9 mouse cellular contexts compared by ENCODE assay signal in genomic region chr2:50687222-50687621, GRCm38 (mm10).
DNase-seq lines count a peak whose midpoint lies in the region; ATAC-seq and TF ChIP-seq lines count a peak whose summit lies in the region.
"Had no signal": no experiment of that assay in that cellular context is flagged by ENCODE, and none has a peak within 500 bp of the region (broad histone marks: within the 10 kb centered on the region; RNA-seq: fewer than 3 reads in every experiment).

No protein-coding gene starts in this region.

- no peak overlapping the region for H3K4me3 ChIP-seq in gastrocnemius, adult 2 months
- no peak overlapping the region for H3K4me3 ChIP-seq in kidney, embryonic 14.5 days (ENCODE audit: low read length)
- no peak overlapping the region for H3K4me3 ChIP-seq in macrophage (ENCODE audit: inconsistent target)
- no peak overlapping the region for H3K4me3 ChIP-seq in forebrain, embryonic 10.5 days

- no peak overlapping the region for H3K9ac ChIP-seq in kidney, embryonic 14.5 days (ENCODE audit: low read depth, low read length)

- H3K4me2 ChIP-seq in kidney, embryonic 14.5 days (replicated peaks; ENCODE audit: low read depth, low read length), result no peak overlapping the region

- H3K27me3 ChIP-seq in kidney, embryonic 14.5 days (ENCODE audit: control insufficient read depth, insufficient read depth, low read length), result no peaks in the 10 kb centered on the region
- no peaks in the 10 kb centered on the region for H3K27me3 ChIP-seq in forebrain, embryonic 10.5 days (ENCODE audit: poor library complexity, severe bottlenecking)

- H3K9me3 ChIP-seq in kidney, embryonic 14.5 days (ENCODE audit: control insufficient read depth, low read length), result 0 out of 2 replicates have a peak, but pooled peaks cover 2% of the 10 kb centered on the region
- peaks cover 3% of the 10 kb centered on the region; the same call in 1 of the 2 replicates for H3K9me3 ChIP-seq in forebrain, embryonic 10.5 days

- TF ChIP-seq CTCF in gastrocnemius, adult 2 months (IDR thresholded peaks at IDR 0.05), result no peak

- intact Hi-C loops in gastrocnemius, adult 2 months (cut with DNase I), result no loop called here

- WGBS in kidney, embryonic 14.5 days, result 31% methylated on average over 5 of the region's 5 CpGs
- WGBS in macrophage (ENCODE audit: missing documents), result 50% methylated on average over 5 of the region's 5 CpGs
- WGBS in forebrain, embryonic 10.5 days, result 60% methylated on average over 5 of the region's 5 CpGs

- peak; percentile 24 for DNase-seq in retina, embryonic 14.5 days (ENCODE audit: low spot score)
- DNase-seq in retina, postnatal 1 day, result no peak
- peak; percentile 73 for DNase-seq in gastrocnemius, adult 2 months
- DNase-seq in forebrain, embryonic 10.5 days (ENCODE audit: extremely low spot score, low spot score), result no peak
- DNase-seq in right cerebral cortex, postnatal 10 days (ENCODE audit: low spot score in 2 of 2), result no peak
- DNase-seq in frontal cortex, postnatal 10 days (ENCODE audit: low spot score in 2 of 2), result no peak

- H3K36me3 ChIP-seq in kidney, embryonic 14.5 days (ENCODE audit: control insufficient read depth, insufficient read depth, low read length), result no peaks in the 10 kb centered on the region
- H3K36me3 ChIP-seq in macrophage (ENCODE audit: inconsistent target), result no peaks in the 10 kb centered on the region
- H3K36me3 ChIP-seq in forebrain, embryonic 10.5 days (replicated peaks), result no peaks in the 10 kb centered on the region
- H3K36me3 ChIP-seq: G1E had no signal

- H3K27ac ChIP-seq in gastrocnemius, adult 2 months, result peak overlapping the region; percentile 56
- no peak overlapping the region for H3K27ac ChIP-seq in kidney, embryonic 14.5 days (ENCODE audit: low read depth, low read length)
- H3K27ac ChIP-seq in macrophage, result peak overlapping the region; percentile 76
- no peak overlapping the region for H3K27ac ChIP-seq in forebrain, embryonic 10.5 days

- H3K79me2 ChIP-seq in macrophage (ENCODE audit: inconsistent target), result no peaks in the 10 kb centered on the region

- ATAC-seq in kidney, embryonic 14.5 days (ENCODE audit: low FRiP score, low TSS enrichment), result peak; percentile 64; the same call in 1 of the 2 replicates

- no peaks in the 10 kb centered on the region for H3K4me1 ChIP-seq in kidney, embryonic 14.5 days (ENCODE audit: control insufficient read depth, insufficient read depth, low read length)
- no peaks in the 10 kb centered on the region for H3K4me1 ChIP-seq in forebrain, embryonic 10.5 days

Comparison
In these comparisons a context has a peak if more than half of its experiments do, and no peak if none do; other contexts are left out.
1. DNase-seq: peak in retina, embryonic 14.5 days (single experiment) and gastrocnemius, adult 2 months (single experiment); none in retina, postnatal 1 day (single experiment), forebrain, embryonic 10.5 days (single experiment), right cerebral cortex, postnatal 10 days (0 of 2) and frontal cortex, postnatal 10 days (0 of 2).
2. H3K27ac ChIP-seq: peak in gastrocnemius, adult 2 months (single experiment) and macrophage (single experiment); none in kidney, embryonic 14.5 days (single experiment) and forebrain, embryonic 10.5 days (single experiment).